Mouse (Mus musculus) Patski (cell line): ENCODE measurements at regions not wholly inside any gene's neighbourhood (a gene's known extent, or its start where the extent isn't known, plus 50 kb on each side); places are given as distances from the start of the nearest gene placed in this dataset.
A peak's percentile ranks its signal among the peaks of the same experiment; 100 is the strongest.
"Not testable (repeated sequence)": the region's sequence is repeated elsewhere in the genome, so short reads cannot be mapped to it uniquely, and the experiment has no call there.

ENCODE experiments used
- ATAC-seq: fragments of 100-300 bp; one replicate; pipeline ENCODE4 v1.8.0; 2021
- CTCF ChIA-PET: fragments of 350-600 bp; sonication (Branson Sonifier 250); formaldehyde crosslinking; loops from one replicate; lab custom pipeline; 2022; ENCODE audit warnings: inconsistent platforms; lab: Charles Lee
- POLR2A ChIA-PET: fragments of 350-600 bp; sonication (Branson Sonifier 250); formaldehyde crosslinking; loops from one replicate; lab custom pipeline; 2022; ENCODE audit warnings: antibody characterized with exemption, inconsistent platforms; lab: Charles Lee
- DNase-seq: peaks from one replicate; pipeline ENCODE4 v3.0.0-alpha.2; 2011; ENCODE audit warnings: low read depth, low spot score
- H3K27me3 ChIP-seq: fragments of 371-371 bp; one replicate; pipeline ENCODE4 v1.5.1; 2021
- CTCF ChIP-seq: fragments of 100-300 bp; IDR thresholded peaks from one replicate; pipeline ENCODE4 v1.5.1; 2021
- in situ Hi-C: fragments of 300-500 bp; cut with MboI; formaldehyde crosslinking; loops from 3 replicates; pipeline ENCODE4 v1.11.1; 2018; ENCODE audit warnings: low pct_unique_long_range_greater_than_20kb, mixed read lengths

DNA sequence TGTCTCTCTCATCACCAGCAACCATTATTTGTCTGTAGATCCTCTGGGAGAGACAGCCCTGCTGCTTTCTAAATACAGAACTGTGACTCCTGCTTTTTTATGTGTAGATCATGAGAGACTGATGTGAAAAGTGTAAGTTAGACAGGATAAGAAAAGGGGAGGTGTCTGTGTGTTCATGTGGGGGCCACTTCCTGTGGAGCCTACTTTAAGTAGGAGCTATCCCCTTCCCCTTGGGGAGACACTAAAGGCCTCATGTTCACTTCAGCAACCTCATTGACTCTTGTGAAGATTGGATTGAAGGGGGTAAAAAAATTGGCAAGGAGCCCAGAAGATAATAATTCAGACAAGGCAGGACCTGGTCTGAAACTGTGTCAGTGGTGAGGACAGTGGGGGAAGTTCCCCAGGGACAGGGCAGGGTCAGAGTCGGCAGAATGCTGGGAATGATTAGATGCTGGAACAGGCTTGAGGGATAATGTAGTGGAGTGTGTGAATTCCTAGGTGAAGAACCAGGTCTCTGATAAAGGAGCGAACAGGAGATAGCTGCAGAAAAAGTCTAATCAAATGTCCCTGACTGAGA, 140.7 kb upstream of the 4931417E11Rik start:
- ATAC-seq: no peak
- H3K27me3 ChIP-seq: no peaks in the 10 kb centered on the region
- ChIA-PET CTCF (no interaction called here), POLR2A (no interaction called here)
- in situ Hi-C loops: no loop called here
- DNase-seq: no peak
- no peak for TF ChIP-seq CTCF

DNA sequence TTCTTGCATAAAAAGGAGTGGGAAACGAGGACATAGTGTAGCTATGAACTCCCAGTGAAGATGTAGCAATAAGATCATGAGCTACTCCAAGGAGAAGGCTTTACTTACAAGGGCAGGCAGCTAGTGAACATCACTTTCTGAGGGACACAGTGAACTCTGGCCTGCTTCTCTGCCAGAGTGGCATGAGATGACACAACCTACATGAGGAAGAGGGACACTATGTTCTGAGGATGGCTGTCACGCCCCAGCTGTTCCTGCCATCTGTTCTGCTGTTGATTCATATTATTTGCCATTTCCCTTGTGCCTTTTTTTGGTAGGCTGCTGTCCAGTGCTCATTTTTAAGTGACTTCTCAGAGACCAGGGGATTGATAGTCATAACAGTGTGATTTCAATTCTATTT, 118.2 kb upstream of the 4931417E11Rik start:
- ChIA-PET POLR2A (no interaction called here), CTCF (no interaction called here)
- no peak for TF ChIP-seq CTCF
- DNase-seq (no peak), ATAC-seq (no peak)
- in situ Hi-C loops: loop anchor here (10.0 kb wide), 1 partner anchor 593 kb away; no protein-coding TSS in a partner anchor
- H3K27me3 ChIP-seq: peaks cover 7% of the 10 kb centered on the region

DNA sequence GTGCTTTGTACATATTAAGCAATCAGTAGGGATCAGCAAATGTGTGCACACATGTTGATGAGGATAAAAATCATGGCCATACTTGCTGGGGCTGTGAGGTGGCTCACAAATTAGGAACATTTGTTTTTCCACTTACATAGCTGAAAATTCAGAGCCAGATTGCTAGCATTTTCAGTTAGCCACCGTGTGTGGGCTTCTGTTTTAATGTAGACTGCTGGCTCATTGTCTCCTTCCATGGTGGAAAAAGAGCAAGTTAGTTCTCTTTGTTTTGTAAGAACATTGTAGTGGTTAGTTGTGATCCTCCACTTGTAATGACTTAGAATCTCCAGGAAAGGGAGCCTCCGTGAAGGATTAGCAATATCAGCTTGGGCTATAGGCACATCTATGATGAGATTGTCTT, 107.2 kb upstream of the 4931417E11Rik start:
- no peak for TF ChIP-seq CTCF
- ChIA-PET POLR2A (no interaction called here), CTCF (no interaction called here)
- ATAC-seq (no peak), DNase-seq (no peak)
- in situ Hi-C loops: no loop called here
- no peaks in the 10 kb centered on the region for H3K27me3 ChIP-seq

DNA sequence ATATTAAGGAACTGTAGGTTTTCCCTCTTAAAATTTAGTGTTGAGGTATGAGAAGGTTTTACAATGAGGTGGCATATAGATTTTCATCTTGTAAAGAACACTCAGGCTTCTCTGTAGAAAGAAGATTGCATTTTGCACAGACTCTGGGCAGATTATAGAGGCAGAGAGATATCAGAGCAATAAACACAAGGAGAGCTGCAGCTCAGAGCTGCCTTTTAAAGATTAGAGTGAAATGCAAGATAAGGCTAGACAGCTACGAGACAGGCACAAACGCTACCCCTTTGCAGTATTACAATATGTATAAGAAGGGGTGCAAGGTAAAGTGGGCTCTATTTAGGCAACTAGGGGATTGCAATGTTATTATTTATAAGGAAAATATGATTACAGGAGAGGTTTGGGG, 90.5 kb upstream of the 4931417E11Rik start:
- in situ Hi-C loops: no loop called here
- CTCF ChIA-PET: interaction anchor here (1.7 kb wide), 1 partner anchor 48 kb away, joined by 3 read pairs; no protein-coding TSS in a partner anchor
- POLR2A ChIA-PET: no interaction called here
- DNase-seq: no peak
- H3K27me3 ChIP-seq: no peaks in the 10 kb centered on the region
- no peak for ATAC-seq
- no peak for TF ChIP-seq CTCF

DNA sequence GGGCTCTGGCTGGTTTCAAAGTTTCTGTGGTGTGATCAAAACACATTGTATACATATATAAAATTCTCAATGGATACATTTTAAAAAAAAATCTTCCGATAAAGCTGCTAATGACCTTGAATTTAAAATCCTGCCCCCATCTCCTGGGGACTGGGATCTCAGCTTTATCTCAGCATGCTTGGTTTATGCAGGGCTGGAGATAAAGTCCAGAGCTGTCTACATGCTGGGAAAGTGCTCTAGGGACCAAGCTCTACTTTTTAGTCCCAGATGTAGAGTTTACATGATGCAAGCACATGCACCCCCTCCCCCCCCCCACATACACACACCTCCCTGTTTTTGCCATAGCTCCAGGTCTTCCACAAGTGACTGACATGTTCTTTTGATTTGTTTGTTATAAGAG, 61.1 kb upstream of the 4931417E11Rik start:
- no peak for ATAC-seq
- in situ Hi-C loops: no loop called here
- DNase-seq: no peak
- TF ChIP-seq CTCF: no peak
- ChIA-PET CTCF (no interaction called here), POLR2A (no interaction called here)
- no peaks in the 10 kb centered on the region for H3K27me3 ChIP-seq

DNA sequence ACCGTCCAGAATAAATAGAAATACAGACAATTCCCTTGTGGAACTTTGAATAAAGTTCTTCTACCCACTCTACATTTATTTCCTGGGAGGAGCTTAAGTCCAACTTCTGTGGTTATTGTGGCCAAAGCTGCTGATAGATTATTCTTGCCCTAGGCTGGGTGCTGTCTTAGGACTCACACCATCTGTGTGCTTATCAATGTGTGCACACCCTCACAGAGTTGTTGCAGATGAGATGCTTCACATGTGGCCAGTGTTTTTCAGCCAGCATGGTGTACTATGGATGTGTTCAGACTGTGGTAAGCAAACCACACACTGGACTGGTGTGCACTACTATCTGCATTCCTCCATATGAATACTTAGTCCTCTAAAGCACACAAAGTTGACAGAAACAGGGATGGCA, 60.6 kb upstream of the 4931417E11Rik start:
- no peak for DNase-seq
- no peak for TF ChIP-seq CTCF
- no peaks in the 10 kb centered on the region for H3K27me3 ChIP-seq
- ChIA-PET CTCF (no interaction called here), POLR2A (no interaction called here)
- in situ Hi-C loops: no loop called here
- ATAC-seq: no peak

DNA sequence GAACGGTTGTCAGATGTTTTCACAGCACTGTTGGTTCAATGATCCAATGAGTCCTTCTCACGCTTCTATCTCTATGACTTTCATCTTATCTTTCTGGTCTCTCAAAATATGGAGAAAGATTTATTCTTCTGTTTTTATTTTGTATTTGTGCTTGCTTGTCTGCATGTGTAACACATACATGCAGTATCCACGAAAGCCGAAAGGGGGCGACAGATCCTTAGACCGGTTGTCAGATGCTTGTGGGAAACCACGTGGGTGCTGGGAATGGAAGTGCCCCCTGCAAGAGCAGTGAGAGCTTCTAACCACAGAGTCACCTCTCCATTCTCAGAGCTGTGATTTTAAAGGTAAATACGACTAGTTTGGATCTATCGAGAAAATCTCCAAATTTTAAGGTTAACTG, 54.2 kb upstream of the 4931417E11Rik start:
- in situ Hi-C loops: no loop called here
- ATAC-seq: no peak
- H3K27me3 ChIP-seq: no peaks in the 10 kb centered on the region
- DNase-seq: no peak
- ChIA-PET CTCF (no interaction called here), POLR2A (no interaction called here)
- peak; percentile 7 for TF ChIP-seq CTCF

DNA sequence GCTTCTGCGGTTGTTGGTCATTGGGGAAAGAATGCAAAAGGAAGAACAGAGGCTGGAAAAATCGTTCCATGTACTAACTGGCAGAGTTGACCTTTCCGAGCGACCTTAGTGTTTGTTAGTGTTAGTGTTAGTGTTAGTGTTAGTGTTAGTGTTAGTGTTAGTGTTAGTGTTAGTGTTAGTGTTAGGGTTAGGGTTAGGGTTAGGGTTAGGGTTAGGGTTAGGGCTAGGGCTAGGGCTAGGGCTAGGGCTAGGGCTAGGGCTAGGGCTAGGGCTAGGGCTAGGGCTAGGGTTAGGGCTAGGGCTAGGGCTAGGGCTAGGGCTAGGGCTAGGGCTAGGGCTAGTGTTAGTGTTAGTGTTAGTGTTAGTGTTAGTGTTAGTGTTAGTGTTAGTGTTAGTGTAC, 50.4 kb upstream of the 4931417E11Rik start:
- DNase-seq, H3K27me3 ChIP-seq, in situ Hi-C loops, ATAC-seq, CTCF ChIA-PET, POLR2A ChIA-PET: not testable (repeated sequence)
